Mouse (Mus musculus) forebrain, postnatal 0 days (tissue): Measurements from ENCODE around the gene Gm8890. TPM values are rescaled to one million over a fixed set of nuclear protein-coding genes. Genes with fewer than 3 reads are reported as not detected.
"Not testable (repeated sequence)": the region's sequence is repeated elsewhere in the genome, so short reads cannot be mapped to it uniquely, and the experiment has no call there.

ENCODE experiments used
- ATAC-seq: fragments of 200-750 bp; cut with Nextera tagmentation; 2 replicates; pipeline ENCODE4 v1.8.0; 2017; ENCODE audit warnings: mild to moderate bottlenecking, moderate library complexity
- DNase-seq: peaks from one replicate; pipeline ENCODE4 v3.0.0-alpha.2; 2015
- H3K27ac ChIP-seq: fragments of 300-500 bp; sonication (generic); 2 replicates; pipeline ENCODE4 v1.5.1; 2014; ENCODE audit warnings: low read depth, mild to moderate bottlenecking, antibody characterized with exemption, low read length, moderate library complexity, mixed read lengths
- H3K27me3 ChIP-seq: fragments of 300-500 bp; sonication (generic); 2 replicates; pipeline ENCODE4 v1.6.1; 2014; ENCODE audit warnings: mild to moderate bottlenecking, low read length, mixed read lengths; ENCODE audit not compliant: insufficient read depth
- H3K36me3 ChIP-seq: fragments of 300-500 bp; sonication (generic); 2 replicates; pipeline ENCODE4 v1.6.1; 2014; ENCODE audit warnings: mild to moderate bottlenecking, moderate library complexity; ENCODE audit not compliant: insufficient read depth
- H3K4me1 ChIP-seq: fragments of 300-500 bp; sonication (generic); 2 replicates; pipeline ENCODE4 v1.6.1; 2014; ENCODE audit warnings: antibody characterized with exemption; ENCODE audit not compliant: insufficient read depth
- H3K4me2 ChIP-seq: fragments of 300-500 bp; sonication (generic); 2 replicates; pipeline ENCODE4 v1.6.1; 2014; ENCODE audit warnings: low read depth, mild to moderate bottlenecking, moderate library complexity
- H3K4me3 ChIP-seq: fragments of 300-500 bp; sonication (generic); 2 replicates; pipeline ENCODE4 v1.5.1; 2014; ENCODE audit warnings: low read depth, low read length, mixed read lengths
- H3K9ac ChIP-seq: fragments of 300-500 bp; sonication (generic); 2 replicates; pipeline ENCODE4 v1.6.1; 2014; ENCODE audit warnings: mild to moderate bottlenecking
- H3K9me3 ChIP-seq: fragments of 300-500 bp; sonication (generic); 2 replicates; pipeline ENCODE4 v1.6.1; 2016; ENCODE audit warnings: low read length
- WGBS: fragments of 180-500 bp; shearing (Covaris S2); extraction: QIAGEN DNeasy Blood & Tissue Kit; methylation state at CpG from one replicate; pipeline ENCODE4 v1.1.7; 2014; 5-methylcytosine and 5-hydroxymethylcytosine counted together
- polyA plus RNA-seq: library from polyadenylated mRNA; unstranded; fragments of >200 nt; fragmentation: Nextera tagmentation; extraction: Ambion mirVana; gene quantifications from 2 replicates; pipeline ENCODE4 v1.2.1, GENCODE M21; 2015
- total RNA-seq: library from RNA; depleted of rRNA; stranded (reverse); fragments of >200 nt; gene quantifications from 2 replicates; pipeline ENCODE4 v1.2.3, GENCODE M21; 2014; rRNA removed

The Gm8890 gene
- not detected in 2 replicates for total RNA-seq
- not detected in 2 replicates for polyA plus RNA-seq

GRCm38 (mm10) chr5:11255733-11256132 is at the start of gene Gm8890:
Gene Gm8890, plus strand, starts transcription at chr5:11256033.
- H3K4me1 ChIP-seq, H3K4me2 ChIP-seq, H3K9ac ChIP-seq, H3K4me3 ChIP-seq, H3K27ac ChIP-seq, H3K36me3 ChIP-seq, H3K9me3 ChIP-seq, ATAC-seq, H3K27me3 ChIP-seq, DNase-seq: not testable (repeated sequence)
- WGBS, result no CpG with 5 or more reads among the region's 2 CpGs

GRCm38 (mm10) chr5:11256221-11256620 is 388 bp downstream of the Gm8890 start:
- WGBS, result 85% methylated on average over 1 of the region's 1 CpGs
- H3K4me3 ChIP-seq, H3K4me2 ChIP-seq, H3K27ac ChIP-seq, DNase-seq, H3K4me1 ChIP-seq, H3K36me3 ChIP-seq, H3K27me3 ChIP-seq, H3K9me3 ChIP-seq, H3K9ac ChIP-seq, ATAC-seq: not testable (repeated sequence)

Other genes with a start within 250 kb of the Gm8890 start
- not detected in 2 replicates for gene Gm8879, start 128.4 kb upstream of the Gm8890 start, total RNA-seq
- not detected in 2 replicates for gene Gm8879, start 128.4 kb upstream of the Gm8890 start, polyA plus RNA-seq
- gene Gm5861, start 73.0 kb upstream of the Gm8890 start, total RNA-seq, result not detected in 2 replicates
- gene Gm5861, start 73.0 kb upstream of the Gm8890 start, polyA plus RNA-seq, result not detected in 2 replicates
- gene Speer1, start 85.5 kb downstream of the Gm8890 start, total RNA-seq, result not detected in 2 replicates
- gene Speer1, start 85.5 kb downstream of the Gm8890 start, polyA plus RNA-seq, result not detected in 2 replicates
- not detected in 2 replicates for gene Gm8897, start 160.4 kb downstream of the Gm8890 start, total RNA-seq
- not detected in 2 replicates for gene Gm8897, start 160.4 kb downstream of the Gm8890 start, polyA plus RNA-seq
- not detected in 2 replicates for gene Gm8906, start 246.7 kb downstream of the Gm8890 start, total RNA-seq
- gene Gm8906, start 246.7 kb downstream of the Gm8890 start, polyA plus RNA-seq, result not detected in 2 replicates